Mouse (Mus musculus): ENCODE measurements around the gene Usp17ld.
"Not testable (repeated sequence)": the region's sequence is repeated elsewhere in the genome, so short reads cannot be mapped to it uniquely, and the experiment has no call there.

The Usp17ld gene

GRCm38 (mm10) chr7:103252405-103252804, at the start of gene Usp17ld:
Gene Usp17ld (minus strand): TSS chr7:103252505.
- DNase-seq (ENCODE audit: extremely low spot score, low spot score): not testable (repeated sequence)

- no peak for DNase-seq (ENCODE audit: extremely low spot score, low spot score)
Measured at GRCm38 (mm10) chr7:103216696-103217095, 35.6 kb downstream of the Usp17ld start, which contains the start of gene Olfr594. Gene Olfr594 (plus strand): TSS chr7:103216996.

- DNase-seq (ENCODE audit: extremely low spot score, low spot score): not testable (repeated sequence)
Measured at GRCm38 (mm10) chr7:103212050-103212449, 40.3 kb downstream of the Usp17ld start.

- DNase-seq (ENCODE audit: extremely low spot score, low spot score): no peak
Measured at GRCm38 (mm10) chr7:103211562-103211961, 40.7 kb downstream of the Usp17ld start, which contains the start of gene Olfr593. Gene Olfr593 (plus strand): TSS chr7:103211862.

Measured in neural tube, embryonic 10.5 days (tissue).